In the genomic region with DNA sequence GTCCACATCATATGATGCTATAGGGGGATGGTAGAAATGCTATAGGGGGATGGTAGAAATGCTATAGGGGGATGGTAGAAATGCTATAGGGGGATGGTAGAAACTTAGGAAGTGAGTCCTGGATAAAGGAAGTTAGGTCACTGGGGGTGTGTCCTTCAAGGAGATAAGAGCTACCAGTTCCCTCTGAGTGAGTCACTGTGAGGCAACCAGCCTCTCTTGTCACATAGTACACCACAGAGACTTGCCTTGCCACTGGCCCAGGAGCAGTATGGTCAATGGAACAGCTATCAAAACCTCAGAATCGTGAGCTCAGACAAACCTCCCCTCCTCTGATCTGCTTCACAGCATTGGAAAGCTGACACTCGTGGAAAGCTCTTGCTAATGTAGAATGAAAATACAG, we compare ENCODE assay signal across 23 mouse cellular contexts. TPM values are rescaled to one million over a fixed set of nuclear protein-coding genes. Genes with fewer than 3 reads are reported as not detected.
DNase-seq lines count a peak whose midpoint lies in the region; ATAC-seq and TF ChIP-seq lines count a peak whose summit lies in the region.
"Had no signal": no experiment of that assay in that cellular context is flagged by ENCODE, and none has a peak within 500 bp of the region (broad histone marks: within the 10 kb centered on the region; RNA-seq: fewer than 3 reads in every experiment).

No protein-coding gene starts in this region.

- peak; percentile 29 for DNase-seq in c-Kit-positive CD71-negative TER-119-negative erythroid progenitor cells, embryonic 14.5 days (ENCODE audit: low read depth)
- peak; percentile 25 for DNase-seq in liver, postnatal 0 days
- DNase-seq in stomach, postnatal 0 days (ENCODE audit: low spot score) = no peak
- no peak for DNase-seq in gastrocnemius, postnatal 14 days
- no peak for DNase-seq in urinary bladder, adult 2 months (ENCODE audit: low spot score)
- no peak for DNase-seq in MN1 (ENCODE audit: low spot score)
- DNase-seq: adrenal gland, postnatal 36 days; cerebellum, adult 2 months; cerebellum, postnatal 36 days; gastrocnemius, postnatal 25 days; heart, postnatal 14 days; layer of hippocampus, postnatal 36 days; right cerebral cortex, postnatal 4 days had no signal

- H3K4me2 ChIP-seq in intestine, embryonic 15.5 days (replicated peaks) = no peak overlapping the region
- H3K4me2 ChIP-seq in liver, postnatal 0 days (ENCODE audit: low read depth, low read length) = no peak overlapping the region
- H3K4me2 ChIP-seq in stomach, postnatal 0 days (replicated peaks; ENCODE audit: low read depth) = no peak overlapping the region
- H3K4me2 ChIP-seq: hindbrain, embryonic 13.5 days; kidney, embryonic 15.5 days; limb, embryonic 15.5 days; midbrain, embryonic 11.5 days had no signal

- WGBS in intestine, embryonic 15.5 days = 65% methylated on average over 2 of the region's 2 CpGs
- WGBS in liver, postnatal 0 days (ENCODE audit: insufficient replicate concordance) = 51% methylated on average over 2 of the region's 2 CpGs
- WGBS in stomach, postnatal 0 days = 37% methylated on average over 2 of the region's 2 CpGs

- H3K27ac ChIP-seq in intestine, embryonic 15.5 days = no peak overlapping the region
- no peak overlapping the region; the same call in 1 of the 2 replicates for H3K27ac ChIP-seq in liver, postnatal 0 days (ENCODE audit: low read depth)
- H3K27ac ChIP-seq in stomach, postnatal 0 days (replicated peaks) = no peak overlapping the region
- H3K27ac ChIP-seq: embryonic facial prominence, embryonic 10.5 days; heart, embryonic 10.5 days; hindbrain, embryonic 13.5 days; kidney, embryonic 15.5 days; limb, embryonic 15.5 days had no signal

- no peaks in the 10 kb centered on the region for H3K9me3 ChIP-seq in intestine, embryonic 15.5 days
- H3K9me3 ChIP-seq in liver, postnatal 0 days (ENCODE audit: low read length) = no peaks in the 10 kb centered on the region
- no peaks in the 10 kb centered on the region for H3K9me3 ChIP-seq in stomach, postnatal 0 days (ENCODE audit: control insufficient read depth, low read length)
- H3K9me3 ChIP-seq: embryonic facial prominence, embryonic 10.5 days; heart, embryonic 10.5 days; hindbrain, embryonic 13.5 days; kidney, embryonic 15.5 days; limb, embryonic 15.5 days had no signal

- TF ChIP-seq EP300 in liver, postnatal 0 days (IDR thresholded peaks at IDR 0.05; ENCODE audit: low read depth) = no peak
- TF ChIP-seq EP300 in stomach, postnatal 0 days (optimal IDR thresholded peaks at IDR 0.05) = no peak

- intact Hi-C loops in gastrocnemius, postnatal 14 days (cut with DNase I; ENCODE audit: low total_unique reads) = no loop called here

- H3K36me3 ChIP-seq in intestine, embryonic 15.5 days = no peaks in the 10 kb centered on the region
- H3K36me3 ChIP-seq in liver, postnatal 0 days (replicated peaks; ENCODE audit: insufficient read depth, low read length) = no peaks in the 10 kb centered on the region
- H3K36me3 ChIP-seq in stomach, postnatal 0 days (ENCODE audit: control insufficient read depth, insufficient read depth, low read length) = no peaks in the 10 kb centered on the region
- H3K36me3 ChIP-seq: embryonic facial prominence, embryonic 10.5 days; heart, embryonic 10.5 days; hindbrain, embryonic 13.5 days; kidney, embryonic 15.5 days; limb, embryonic 15.5 days had no signal

- no peaks in the 10 kb centered on the region for H3K27me3 ChIP-seq in intestine, embryonic 15.5 days (replicated peaks)
- no peaks in the 10 kb centered on the region for H3K27me3 ChIP-seq in liver, postnatal 0 days (ENCODE audit: insufficient read depth, low read length)
- no peaks in the 10 kb centered on the region for H3K27me3 ChIP-seq in stomach, postnatal 0 days (ENCODE audit: control insufficient read depth, insufficient read depth, low read length)
- H3K27me3 ChIP-seq: hindbrain, embryonic 13.5 days; kidney, embryonic 15.5 days; limb, embryonic 15.5 days had no signal

- H3K4me3 ChIP-seq in intestine, embryonic 15.5 days (replicated peaks) = no peak overlapping the region
- no peak overlapping the region for H3K4me3 ChIP-seq in liver, postnatal 0 days (ENCODE audit: low read depth, low read length)
- no peak overlapping the region for H3K4me3 ChIP-seq in stomach, postnatal 0 days (ENCODE audit: low read depth, low read length)
- H3K4me3 ChIP-seq: embryonic facial prominence, embryonic 10.5 days; heart, embryonic 10.5 days; hindbrain, embryonic 13.5 days; kidney, embryonic 15.5 days; limb, embryonic 15.5 days had no signal

- H3K4me1 ChIP-seq in intestine, embryonic 15.5 days (replicated peaks) = no peaks in the 10 kb centered on the region
- no peaks in the 10 kb centered on the region for H3K4me1 ChIP-seq in liver, postnatal 0 days (ENCODE audit: insufficient read depth)
- no peaks in the 10 kb centered on the region for H3K4me1 ChIP-seq in stomach, postnatal 0 days (replicated peaks; ENCODE audit: control insufficient read depth, insufficient read depth)
- H3K4me1 ChIP-seq: embryonic facial prominence, embryonic 10.5 days; heart, embryonic 10.5 days; hindbrain, embryonic 13.5 days; kidney, embryonic 15.5 days; limb, embryonic 15.5 days had no signal

- ATAC-seq in intestine, embryonic 15.5 days = peak; percentile 68; the same call in 1 of the 2 replicates
- ATAC-seq in liver, postnatal 0 days = peak; percentile 75
- ATAC-seq in stomach, postnatal 0 days (ENCODE audit: low FRiP score, low TSS enrichment) = peak; percentile 92
- ATAC-seq: CD4-positive, CD25-positive, alpha-beta regulatory T cell, adult 4 months; forebrain, embryonic 14.5 days; inflammation-experienced regulatory T-cells, adult 6 months had no signal

- H3K9ac ChIP-seq in intestine, embryonic 15.5 days = no peak overlapping the region
- no peak overlapping the region for H3K9ac ChIP-seq in liver, postnatal 0 days (replicated peaks)
- H3K9ac ChIP-seq in stomach, postnatal 0 days (ENCODE audit: low read length) = no peak overlapping the region
- H3K9ac ChIP-seq: hindbrain, embryonic 13.5 days; kidney, embryonic 15.5 days; limb, embryonic 15.5 days had no signal

- no peak for TF ChIP-seq CTCF in liver, postnatal 0 days (IDR thresholded peaks at IDR 0.05; ENCODE audit: low read depth)
- TF ChIP-seq CTCF in stomach, postnatal 0 days (IDR thresholded peaks at IDR 0.05; ENCODE audit: low read depth) = no peak

RNA-seq across cellular contexts. Expression of a gene that starts 34.3 kb away (rescaled TPM):
- 30.2 and 34.0 TPM in 2 replicates for polyA plus RNA-seq in intestine, embryonic 15.5 days (2015; fragmentation: Nextera tagmentation; extraction: Ambion mirVana)
- polyA plus RNA-seq in liver, postnatal 0 days (2015; fragmentation: Nextera tagmentation; extraction: Ambion mirVana) = 15.5 and 16.0 TPM in 2 replicates
- polyA plus RNA-seq in stomach, postnatal 0 days (2015; fragmentation: Nextera tagmentation; extraction: Ambion mirVana) = 19.6 and 21.5 TPM in 2 replicates
- 1 to 10 TPM; 5.5 to 7.0 TPM for total RNA-seq in gastrocnemius, postnatal 14 days (2021)
- 15.4 and 19.9 TPM in 2 replicates for polyA plus RNA-seq in urinary bladder, adult 2 months (2012; rRNA removed)

RNA-seq across cellular contexts. Expression of a gene that starts 38.7 kb away (rescaled TPM):
- 47.3 and 49.0 TPM in 2 replicates for polyA plus RNA-seq in intestine, embryonic 15.5 days (2015; fragmentation: Nextera tagmentation; extraction: Ambion mirVana)
- 12.3 and 13.4 TPM in 2 replicates for polyA plus RNA-seq in liver, postnatal 0 days (2015; fragmentation: Nextera tagmentation; extraction: Ambion mirVana)
- 38.9 and 40.3 TPM in 2 replicates for polyA plus RNA-seq in stomach, postnatal 0 days (2015; fragmentation: Nextera tagmentation; extraction: Ambion mirVana)
- total RNA-seq in gastrocnemius, postnatal 14 days (2021) = 10 to 100 TPM; 23.3 to 28.8 TPM
- polyA plus RNA-seq in urinary bladder, adult 2 months (2012; rRNA removed) = 30.0 and 38.9 TPM in 2 replicates

RNA-seq across cellular contexts. Expression of a gene that starts 46.2 kb away (rescaled TPM):
- polyA plus RNA-seq in intestine, embryonic 15.5 days (2015; fragmentation: Nextera tagmentation; extraction: Ambion mirVana) = 1.4 and 1.5 TPM in 2 replicates
- 1.0 and 1.8 TPM in 2 replicates for polyA plus RNA-seq in liver, postnatal 0 days (2015; fragmentation: Nextera tagmentation; extraction: Ambion mirVana)
- 0.27 and 0.41 TPM in 2 replicates for polyA plus RNA-seq in stomach, postnatal 0 days (2015; fragmentation: Nextera tagmentation; extraction: Ambion mirVana)
- 1 to 10 TPM in 1 of 2 experiments, under 1 TPM in 1; 0.42 to 1.1 TPM for total RNA-seq in gastrocnemius, postnatal 14 days (2021)
- polyA plus RNA-seq in urinary bladder, adult 2 months (2012; rRNA removed) = 0.62 and 0.72 TPM in 2 replicates

Comparison
In these comparisons a context has a peak if more than half of its experiments do, and no peak if none do; other contexts are left out.
1. DNase-seq: peak in c-Kit-positive CD71-negative TER-119-negative erythroid progenitor cells, embryonic 14.5 days (single experiment) and liver, postnatal 0 days (single experiment); none in stomach, postnatal 0 days (single experiment), gastrocnemius, postnatal 14 days (single experiment), urinary bladder, adult 2 months (single experiment) and MN1 (single experiment).
2. Peak in every context shown above with its lines, with median percentiles within 50 percentile points of each other: ATAC-seq.